Mouse (Mus musculus) naive thymus-derived CD4-positive, alpha-beta T cell, adult 2 months (primary cell): ENCODE measurements around the gene Car9.
A peak's percentile ranks its signal among the peaks of the same experiment; 100 is the strongest.

Experiments used
- DNase-seq: peaks from one replicate; pipeline ENCODE4 v3.0.0-alpha.2; 2011; ENCODE audit warnings: low read depth

The Car9 gene

DNA sequence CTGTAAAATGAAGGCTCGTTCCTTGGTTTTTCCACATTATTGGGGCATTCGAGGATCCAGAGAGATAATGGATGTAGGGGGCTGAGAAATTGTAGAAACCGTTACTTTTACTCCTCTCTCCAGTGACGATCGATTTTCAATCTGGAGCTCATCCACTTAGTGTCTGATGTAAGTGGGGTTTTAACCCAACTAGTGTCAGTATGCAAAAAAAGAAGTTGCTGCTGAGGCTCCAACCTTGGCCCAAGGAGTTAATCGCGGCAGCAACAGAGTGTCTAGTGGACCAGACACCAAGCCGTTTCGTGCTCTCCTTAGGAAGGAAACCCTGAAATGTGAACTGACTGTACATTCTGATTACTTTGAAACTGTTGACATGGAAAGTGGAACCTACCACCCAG is 12.9 kb upstream of the Car9 start:
- DNase-seq: no peak

DNA sequence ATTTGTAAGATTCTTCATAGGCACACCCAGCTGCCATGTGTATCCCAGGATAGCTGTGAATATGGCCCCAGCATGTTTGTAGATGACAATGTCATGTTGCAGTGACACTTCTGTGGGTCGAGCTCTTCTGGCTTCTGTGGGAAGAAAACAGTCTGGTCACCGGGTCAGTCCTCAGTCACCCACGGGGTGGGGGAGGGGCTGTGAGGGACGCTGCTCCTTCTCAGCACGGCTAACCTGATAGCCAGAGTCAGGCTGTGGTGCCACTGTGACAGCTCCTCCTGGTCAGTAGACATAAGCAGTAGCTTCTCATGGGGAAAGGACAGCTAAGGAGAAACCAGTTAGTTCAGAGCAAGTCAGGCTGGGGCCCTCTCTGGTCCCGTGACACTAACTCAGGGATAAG is 10.2 kb upstream of the Car9 start:
- DNase-seq: no peak

DNA sequence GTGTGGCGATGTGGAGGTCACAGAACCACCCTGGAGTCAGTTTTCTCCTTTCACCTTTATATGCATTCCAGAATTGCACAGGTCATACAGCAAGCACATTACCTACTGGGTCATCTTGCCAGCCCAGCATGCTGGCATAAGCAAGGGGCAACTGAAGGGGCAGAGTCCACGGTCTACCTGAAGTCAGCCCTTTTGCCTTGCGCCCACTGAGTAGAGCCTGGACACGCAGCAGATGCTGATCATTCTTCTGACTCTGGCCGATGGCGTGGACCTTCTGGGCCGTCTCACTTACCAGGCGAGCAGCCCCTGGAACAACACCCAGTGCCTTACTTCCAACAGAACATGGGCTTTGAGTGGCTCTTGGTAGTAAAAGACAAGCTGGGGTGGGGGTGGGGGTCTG is 9.4 kb upstream of the Car9 start:
- DNase-seq: no peak

DNA sequence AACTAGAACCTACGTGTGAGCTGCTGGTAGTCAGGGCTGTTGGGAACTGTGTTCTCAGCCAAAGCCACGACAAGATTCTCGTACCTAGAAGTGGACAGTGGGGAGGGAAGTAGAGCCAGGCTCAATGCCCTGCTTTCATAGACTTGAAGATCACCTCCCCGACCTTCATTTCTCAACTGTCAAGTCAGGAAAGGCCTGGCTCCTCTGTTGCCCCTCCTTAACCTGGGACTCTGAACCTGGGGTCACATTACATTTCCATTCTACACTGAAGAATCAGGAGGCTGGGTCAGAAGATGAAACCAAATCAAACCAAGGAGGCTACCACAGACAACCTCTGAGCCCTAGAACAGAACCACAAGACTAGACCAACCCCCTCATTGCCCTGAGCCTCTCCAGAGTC is 8.8 kb upstream of the Car9 start:
- no peak for DNase-seq

DNA sequence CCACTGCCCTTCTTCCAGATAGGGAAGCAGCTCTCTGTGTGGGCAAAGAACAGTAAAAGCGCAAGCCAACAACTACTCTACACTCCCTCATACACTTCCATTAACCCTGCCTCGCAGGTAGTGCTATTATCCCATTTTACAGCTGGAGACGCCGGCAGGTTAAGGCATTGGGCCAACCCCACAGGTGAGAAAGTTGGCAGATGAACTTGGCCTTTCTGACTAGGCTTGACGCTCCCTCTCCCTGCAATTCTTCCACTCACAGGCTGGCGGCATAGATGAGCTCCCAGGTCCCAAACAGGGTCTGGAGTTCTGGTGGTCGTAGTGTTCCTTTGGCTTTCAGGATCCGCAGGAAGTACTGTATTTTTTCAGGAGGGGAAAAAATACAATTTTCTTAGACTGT is 7.8 kb upstream of the Car9 start:
- no peak for DNase-seq

DNA sequence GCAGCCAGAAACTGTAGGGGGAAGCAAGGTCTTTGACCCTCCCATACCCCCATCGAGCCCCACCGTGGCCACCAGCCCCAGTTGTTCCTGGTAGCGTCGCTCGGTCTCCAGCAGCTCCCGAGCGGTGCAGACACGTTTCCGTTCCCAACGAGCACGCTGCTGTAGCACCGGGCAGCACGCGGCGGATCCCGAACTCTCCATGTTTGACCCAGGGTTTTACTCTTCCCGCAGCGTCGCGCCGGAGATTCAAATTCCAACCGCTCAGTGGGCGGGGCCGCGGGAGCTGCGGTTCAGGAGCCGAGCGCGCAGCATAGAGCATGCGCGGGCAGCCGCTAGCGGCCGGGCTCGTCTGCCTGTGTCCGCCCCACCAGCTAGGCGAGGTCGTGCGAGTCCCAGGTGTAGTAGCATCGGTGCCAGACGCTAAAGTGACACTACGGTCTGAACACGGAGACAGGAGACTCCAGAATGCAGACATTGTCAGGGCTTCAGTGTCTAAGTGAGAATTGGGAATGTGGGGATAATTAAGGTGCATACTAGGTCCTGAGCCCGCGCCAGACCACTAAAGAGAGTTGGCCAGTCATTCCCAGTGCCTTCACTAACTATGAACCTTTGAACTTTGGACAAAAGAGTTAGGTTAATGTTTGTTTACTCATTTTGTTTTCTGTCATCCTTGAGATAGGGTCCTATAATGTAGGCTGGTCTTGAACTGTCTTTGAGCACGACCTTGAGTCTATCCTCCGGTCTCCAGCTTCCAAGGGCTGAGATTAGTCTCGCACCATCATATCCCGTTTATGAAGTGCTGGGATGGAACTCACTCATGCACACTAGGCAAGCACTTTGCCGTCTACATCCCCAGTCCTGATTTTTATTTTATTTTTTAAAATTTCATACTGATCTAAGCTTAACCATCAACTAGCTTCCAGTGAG is 7.1 kb upstream of the Car9 start, which contains the start of gene Arhgef39:
Gene Arhgef39, minus strand, starts transcription at position 289 of the 927 bp plus-strand sequence.
- DNase-seq: peak; percentile 76

DNA sequence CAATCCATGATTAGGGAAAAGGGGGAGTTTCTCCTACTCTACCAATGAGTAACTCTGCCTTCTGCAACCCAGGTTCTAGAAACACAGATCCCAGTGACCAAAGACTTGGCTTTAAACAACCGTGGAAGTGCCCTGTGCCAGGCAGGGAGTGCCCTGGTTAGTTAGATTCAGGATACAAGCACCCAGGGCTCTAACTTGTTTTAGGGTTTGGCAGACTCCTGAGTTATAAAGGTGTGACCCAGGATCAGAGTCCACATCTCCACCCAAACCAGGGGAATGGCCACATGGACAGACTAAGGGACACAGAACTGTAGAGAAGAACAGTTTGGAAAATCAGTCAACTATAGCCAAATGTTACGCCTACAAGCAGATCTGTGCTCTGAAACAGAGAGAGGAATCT is 3.7 kb upstream of the Car9 start:
- no peak for DNase-seq

DNA sequence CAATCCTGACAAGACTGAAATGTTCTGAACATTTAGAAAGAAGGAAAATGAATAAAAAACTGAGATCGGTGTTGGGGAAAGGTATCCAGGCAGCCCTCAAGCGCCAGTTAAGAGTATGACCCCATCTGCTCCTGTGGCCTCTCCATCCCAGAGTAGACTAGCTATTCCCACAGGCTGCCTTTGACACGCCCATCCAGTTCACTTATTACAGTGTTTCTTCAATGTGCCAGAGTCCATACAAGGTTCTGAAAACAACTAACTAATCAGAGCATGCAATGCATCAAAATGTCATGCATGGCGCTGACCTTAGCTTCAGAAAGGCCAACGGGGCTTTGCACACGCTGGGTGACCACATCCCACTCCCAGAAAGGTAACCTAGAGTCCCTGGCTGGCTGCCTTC is 3.3 kb upstream of the Car9 start:
- DNase-seq: no peak

DNA sequence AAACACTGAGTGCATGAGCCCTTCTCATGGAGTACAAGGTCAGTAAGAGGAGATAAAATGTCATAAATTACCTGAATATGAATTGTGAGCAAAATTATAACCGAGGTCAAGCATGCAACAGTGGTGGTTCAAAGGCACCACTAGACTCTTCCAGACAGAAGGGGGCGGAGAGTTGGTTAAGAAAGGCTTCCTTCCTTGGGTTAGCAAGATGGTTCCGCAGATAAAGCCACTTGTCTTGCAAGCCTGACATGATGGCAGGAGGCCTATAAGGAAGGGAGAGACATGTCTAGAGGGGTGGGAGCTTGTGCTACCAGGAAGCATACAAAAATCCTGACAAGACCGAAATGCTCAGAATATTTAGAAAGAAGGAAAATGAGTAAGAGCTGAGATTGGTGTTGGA is 2.5 kb upstream of the Car9 start:
- DNase-seq: no peak

DNA sequence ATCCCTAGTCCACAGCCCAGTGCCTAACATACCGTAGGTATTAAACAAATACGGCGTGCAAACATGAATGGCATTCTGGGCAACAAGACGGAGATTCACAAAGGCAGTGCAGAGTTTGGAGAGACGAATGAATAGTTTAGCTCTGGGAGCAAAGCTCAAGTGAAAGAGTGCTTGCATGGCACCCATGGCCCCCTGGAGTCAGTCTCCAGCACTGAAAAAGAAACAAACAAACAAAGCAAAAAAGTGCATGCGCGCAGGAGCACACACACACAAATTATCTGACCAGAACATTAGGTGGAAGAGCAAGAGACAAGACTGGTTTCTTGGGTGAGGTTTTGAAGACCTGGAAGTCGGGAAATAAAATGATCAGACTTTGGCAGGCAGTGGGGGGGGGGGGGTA is 692 bp upstream of the Car9 start:
- no peak for DNase-seq

DNA sequence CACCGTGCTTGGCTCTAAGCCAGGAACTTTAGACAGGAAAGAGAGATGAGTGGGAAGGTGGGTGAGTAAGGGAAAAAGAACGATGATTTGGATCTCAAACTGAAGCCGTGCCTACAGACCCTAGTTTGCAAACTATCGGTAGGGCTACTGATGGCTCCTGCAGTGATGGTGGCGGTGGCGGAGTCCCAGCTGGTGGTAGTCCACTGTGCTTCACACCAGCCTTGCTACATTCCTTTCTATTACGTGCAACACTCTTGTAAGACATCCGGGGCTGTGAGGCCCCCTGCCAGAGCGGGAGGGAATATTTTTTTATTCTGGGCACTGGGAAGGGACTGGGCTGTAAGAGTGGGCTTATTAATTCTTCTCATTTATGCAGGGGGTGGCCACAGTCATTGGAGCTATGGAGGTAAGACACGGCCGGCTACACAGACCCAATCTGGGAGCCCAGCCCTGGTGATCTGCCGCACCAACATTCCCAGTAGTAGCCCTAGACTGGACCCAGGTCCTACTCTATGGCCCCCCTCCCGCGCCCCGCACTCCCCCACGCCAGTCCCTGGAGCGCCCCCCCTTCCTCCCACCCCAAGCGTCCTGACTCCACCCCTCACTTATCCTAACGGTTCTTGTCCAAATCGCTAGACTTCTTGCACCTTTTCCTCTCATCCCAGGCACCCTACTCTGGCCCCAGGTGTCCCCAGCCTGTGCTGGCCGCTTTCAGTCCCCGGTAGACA is 1.3 kb downstream of the Car9 start:
- peak; percentile 41 for DNase-seq

DNA sequence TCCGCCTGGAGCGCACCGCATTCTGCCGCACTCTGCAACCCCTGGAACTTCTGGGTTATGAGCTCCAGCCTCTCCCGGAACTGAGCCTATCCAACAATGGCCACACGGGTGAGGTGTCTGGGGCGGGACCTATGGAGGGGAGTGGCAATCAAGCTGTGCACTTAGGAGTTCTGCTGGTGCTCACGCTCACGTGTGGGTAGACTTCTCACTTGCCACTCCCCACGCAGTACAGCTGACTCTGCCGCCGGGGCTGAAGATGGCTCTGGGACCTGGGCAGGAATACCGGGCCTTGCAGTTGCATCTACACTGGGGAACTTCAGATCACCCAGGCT is 1.9 kb downstream of the Car9 start:
- DNase-seq: peak; percentile 87

DNA sequence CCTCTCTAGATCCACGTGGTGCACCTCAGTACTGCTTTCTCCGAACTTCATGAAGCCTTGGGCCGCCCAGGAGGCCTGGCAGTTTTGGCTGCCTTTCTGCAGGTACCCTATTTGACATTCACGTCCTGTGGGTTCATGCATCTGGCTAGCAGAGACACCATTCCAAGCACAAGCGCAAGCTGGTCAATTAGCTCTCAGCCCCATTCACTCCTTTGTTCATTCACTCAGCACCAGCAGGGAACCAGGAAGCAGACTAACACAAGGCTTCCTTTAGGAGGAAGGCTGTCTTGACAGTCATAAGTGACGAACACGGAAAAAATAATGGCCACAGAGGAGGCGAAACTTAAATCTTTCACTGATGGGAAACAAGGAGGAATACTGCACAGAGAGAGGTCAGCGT is 2.3 kb downstream of the Car9 start:
- no peak for DNase-seq

DNA sequence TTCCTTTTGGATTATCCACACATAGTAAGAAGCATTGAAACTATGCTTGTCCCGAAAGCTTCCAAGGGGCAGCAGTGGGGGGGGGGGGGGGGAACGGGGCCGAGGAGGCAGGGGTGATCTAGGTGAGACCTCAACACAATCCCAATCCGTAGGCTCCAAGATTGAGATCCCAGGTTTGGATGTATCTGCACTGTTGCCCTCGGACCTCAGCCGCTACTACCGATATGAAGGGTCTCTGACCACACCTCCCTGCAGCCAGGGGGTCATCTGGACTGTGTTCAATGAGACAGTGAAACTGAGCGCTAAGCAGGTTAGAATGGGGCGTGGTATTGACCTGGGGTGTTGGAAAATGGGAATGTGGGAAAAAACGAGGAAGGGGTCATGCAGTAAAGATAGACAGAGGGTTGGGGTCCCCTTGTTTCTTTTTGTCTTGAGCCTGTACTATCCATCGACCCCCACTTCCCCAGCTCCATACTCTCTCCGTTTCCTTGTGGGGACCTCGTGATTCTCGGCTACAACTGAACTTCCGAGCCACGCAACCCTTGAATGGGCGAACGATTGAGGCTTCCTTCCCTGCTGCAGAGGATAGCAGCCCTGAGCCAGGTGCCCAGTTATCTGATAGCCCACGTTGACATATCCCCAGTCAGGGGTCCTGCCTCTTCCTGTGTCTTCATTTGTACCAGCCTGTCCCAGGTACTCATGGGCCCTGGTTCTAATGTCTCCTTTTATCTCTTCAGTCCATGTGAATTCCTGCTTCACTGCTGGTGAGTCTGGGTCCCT is 5.1 kb downstream of the Car9 start:
- no peak for DNase-seq

DNA sequence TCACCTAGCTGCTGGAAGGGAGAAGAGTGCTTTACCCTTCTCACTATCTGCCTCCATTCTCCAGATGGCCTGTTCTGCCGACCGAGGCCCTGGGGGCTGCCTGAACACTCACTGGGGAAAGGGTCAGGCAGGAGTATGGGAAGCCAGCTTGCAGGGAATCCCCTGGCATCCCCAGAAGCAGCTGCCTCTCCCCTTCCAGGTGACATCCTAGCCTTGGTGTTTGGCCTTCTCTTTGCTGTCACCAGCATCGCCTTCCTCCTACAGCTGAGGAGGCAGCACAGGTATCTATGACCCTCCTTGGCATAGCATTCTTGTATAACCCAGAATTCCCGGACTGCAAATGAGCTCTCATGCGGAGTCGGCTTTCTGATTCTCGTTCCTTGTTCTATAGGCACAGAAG is 5.9 kb downstream of the Car9 start:
- no peak for DNase-seq

DNA sequence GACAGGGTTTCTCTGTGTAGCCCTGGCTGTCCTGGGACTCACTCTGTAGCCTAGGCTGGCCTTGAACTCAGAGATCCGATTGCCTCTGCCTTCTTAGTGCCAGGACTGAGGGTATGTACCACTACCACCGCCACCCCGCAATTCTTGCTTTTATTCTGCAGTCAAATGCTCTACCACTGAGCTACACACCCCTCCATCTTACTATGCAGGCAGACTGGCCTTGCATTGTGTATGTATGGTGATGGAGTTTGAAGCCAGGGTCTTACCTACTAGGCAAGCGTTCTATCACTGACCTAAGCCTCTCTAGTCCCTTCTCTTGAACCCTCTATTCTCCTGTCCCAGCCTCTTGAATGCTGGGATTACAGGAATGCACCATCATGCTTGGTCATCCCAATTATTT is 6.5 kb downstream of the Car9 start:
- DNase-seq: no peak

DNA sequence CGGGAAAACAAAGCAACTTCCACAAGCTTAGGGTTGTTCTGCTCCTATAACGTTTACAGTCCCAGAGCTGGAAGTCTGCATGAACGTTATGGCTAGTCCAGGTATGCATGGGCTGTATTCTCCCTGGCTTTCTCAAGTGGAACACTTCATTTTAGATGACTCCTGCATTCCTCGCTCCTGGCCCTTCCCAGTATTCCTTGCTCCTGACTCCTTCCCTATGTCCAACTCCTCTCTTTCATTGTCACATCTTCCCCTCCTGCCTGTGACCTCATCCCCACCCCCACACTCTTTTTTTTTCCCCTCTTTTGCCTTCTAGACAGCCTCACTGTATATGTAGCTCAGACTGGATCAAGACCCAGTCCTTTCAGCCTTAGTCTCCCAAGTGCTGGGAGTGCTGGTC is 7.0 kb downstream of the Car9 start:
- no peak for DNase-seq

DNA sequence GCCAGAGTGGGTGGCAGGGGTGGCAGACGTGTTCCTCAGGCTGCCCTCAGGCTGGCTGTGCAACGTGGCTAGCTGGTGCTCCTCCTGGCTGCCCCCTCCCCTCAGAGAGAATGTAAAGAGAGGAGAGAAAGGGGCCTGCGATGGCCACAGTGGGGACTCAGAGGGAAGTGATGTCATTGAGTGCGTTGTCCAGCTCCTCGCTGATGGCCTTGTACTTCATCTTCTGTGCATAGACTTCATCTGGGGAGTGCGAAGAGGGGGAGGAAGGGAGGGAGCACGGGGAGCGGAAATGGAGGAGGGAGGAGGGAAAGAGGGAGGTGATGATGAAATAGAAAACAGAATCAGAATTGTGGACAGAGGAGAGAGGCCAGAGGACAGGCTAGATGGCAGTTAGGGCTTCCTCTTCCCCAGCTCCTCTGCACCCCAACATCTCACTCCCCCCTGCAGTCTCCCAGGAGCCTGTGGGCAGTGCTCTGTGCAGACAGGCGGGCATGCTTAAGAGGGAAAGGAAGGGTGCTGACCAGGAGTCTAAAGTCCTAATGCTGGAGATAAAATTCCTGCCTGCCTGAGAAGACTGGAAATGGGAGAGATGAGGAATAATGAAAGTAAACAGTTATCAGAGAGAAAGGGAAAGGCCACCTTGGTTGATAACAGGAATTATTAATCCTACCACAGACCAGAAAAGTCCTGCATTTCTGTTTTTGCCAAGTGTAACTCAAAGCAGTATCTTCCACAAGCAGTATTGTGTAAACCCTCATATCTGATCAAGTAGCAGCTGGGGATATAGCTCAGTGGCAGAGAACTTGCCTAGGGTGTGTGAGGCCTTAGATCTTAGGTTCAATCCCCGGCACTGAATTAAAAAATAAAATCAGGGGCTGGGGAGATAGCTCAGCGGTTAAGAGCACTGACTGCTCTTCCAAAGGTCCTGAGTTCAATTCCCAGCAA is 9.3 kb downstream of the Car9 start:
- DNase-seq: no peak

DNA sequence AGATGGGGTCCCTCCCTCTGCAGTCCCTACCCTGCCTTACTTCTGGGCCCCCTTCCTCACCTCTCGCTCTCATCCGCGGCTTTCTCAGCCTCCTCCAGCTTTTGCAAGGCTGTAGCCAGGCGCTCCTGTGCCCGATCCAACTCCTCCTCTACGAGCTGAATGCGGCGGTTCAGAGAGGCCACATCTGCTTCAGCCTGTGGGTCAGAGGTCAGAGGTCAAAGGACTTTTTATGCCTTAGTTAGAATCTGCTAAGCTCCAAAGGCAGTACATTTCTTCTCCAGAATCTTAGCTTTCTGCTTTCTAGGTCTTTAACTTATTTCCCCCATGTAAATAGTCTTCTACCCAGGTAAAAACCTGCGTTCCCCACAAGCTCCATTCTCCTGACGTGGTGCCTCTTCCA is 12.8 kb downstream of the Car9 start:
- no peak for DNase-seq

DNA sequence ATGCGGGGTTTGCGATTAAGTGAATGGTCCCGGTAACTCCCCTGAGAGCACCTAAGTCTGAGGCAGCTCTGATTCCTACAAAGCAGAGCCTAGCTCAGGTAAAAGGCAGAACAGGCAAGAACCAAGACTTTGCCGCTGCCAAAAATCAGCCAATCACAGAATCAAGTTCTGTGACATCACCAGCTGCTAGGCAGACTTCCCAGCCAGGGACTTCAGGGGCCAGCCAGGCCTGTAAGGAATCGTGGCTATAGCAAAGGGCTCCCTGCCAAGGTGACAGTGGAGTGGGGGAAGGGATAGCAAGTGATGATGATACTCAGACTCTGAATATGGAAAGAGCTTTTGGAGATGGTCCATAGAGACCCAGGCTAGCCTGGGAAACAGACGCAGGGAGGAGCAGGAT is 13.2 kb downstream of the Car9 start:
- DNase-seq: peak; percentile 93

DNA sequence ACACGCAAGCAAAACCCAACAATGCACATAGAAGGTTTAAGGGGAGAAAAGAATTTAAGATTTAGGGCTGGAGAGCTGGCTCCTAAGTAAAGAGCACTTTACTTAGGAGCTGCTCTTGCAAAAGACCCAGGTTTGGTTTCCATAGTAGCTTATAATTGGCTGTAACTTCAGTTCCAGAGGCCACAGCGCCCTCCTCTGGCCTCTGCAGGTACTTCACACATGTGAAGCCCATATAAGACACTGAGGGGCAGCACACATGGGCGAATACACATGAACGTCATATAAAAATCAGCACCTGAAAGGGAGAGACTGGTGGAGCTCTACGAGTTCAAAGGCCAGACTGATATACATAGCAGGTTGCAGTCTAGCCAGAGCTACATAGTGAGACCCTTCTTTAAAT is 21.1 kb downstream of the Car9 start:
- peak; percentile 62 for DNase-seq

DNA sequence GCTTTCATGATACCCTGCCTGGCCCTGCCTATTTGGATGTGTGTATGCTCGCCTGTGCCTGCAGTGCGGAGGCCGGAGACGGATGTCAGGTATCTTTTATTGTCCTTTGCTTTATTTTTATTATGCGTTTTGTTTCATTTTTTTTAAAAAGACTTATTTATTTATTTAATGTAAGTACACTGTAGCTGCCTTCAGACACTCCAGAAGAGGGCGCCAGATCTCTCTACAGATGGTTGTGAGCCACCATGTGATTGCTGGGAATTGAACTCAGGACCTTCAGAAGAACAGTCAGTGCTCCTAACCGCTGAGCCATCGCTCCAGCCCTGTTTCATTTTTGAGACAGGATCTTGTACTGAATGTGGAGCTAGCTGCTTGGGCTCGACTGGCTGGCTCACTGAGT is 21.7 kb downstream of the Car9 start:
- peak; percentile 56 for DNase-seq
